Mouse (Mus musculus) yolk sac, embryonic 10.5 days (tissue): ENCODE results near the gene Lmo1.

Experiments used
- DNase-seq: peaks from one replicate; pipeline ENCODE4 v3.0.0-alpha.2; 2017; ENCODE audit warnings: low spot score

Gene Lmo1

DNA sequence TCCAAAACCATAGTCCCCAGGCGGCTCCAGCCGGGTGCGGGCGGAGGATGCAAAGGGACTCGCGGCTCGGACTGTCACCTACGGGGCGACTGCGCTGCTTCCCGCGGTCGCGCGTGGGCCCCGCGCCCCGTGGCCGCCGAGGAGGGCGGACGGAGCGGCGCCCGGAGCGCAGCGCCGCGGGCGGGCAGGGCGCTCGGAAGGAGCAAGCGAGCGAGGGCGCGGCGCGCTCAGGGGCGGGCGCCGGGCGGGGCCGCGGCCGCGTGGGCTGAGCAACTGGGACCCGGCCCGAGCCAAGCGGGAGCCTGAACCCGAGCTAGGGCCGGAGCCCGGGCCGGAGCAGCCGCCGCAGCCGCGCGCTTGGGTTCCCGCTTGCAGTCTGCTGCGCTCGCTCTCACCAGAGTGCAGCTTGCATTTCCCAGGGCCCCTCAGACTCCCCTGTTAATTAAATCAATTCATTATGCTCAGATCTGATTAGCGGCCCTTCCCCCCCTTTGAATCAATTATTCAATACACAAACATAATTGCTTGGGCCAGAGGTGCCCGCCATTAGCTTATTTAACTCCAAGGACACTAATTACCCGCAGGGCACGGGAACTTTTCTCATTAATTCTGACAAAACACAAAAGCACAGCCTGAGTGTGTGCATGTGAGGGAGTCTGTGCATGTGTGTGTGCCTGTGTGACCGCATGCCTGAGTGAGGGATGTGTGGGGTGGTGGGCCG is at the start of gene Lmo1:
Lmo1 (minus strand) TSS at position 259 of the 721 bp plus-strand sequence.
- peak; percentile 9 for DNase-seq

DNA sequence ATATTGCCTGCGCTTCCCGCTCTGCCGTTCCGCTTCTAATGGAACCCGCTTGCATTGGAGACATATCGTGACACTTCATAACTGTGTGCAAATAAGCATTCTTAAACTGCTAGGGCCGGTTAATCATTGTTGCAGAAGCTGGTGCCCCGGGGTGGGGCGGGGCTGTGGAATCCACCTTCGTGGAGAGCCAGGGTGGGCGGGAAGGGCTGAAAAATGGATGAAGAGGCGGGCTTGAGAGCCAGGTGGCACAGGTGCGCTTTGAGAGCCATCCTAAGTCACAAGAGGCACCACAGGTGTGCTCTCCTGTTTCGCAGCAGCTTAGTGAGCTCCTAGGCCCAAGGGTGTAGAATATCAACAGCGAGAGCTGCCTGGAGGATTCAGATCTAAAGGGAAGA is 46.7 kb upstream of the Lmo1 start:
- DNase-seq: no peak

DNA sequence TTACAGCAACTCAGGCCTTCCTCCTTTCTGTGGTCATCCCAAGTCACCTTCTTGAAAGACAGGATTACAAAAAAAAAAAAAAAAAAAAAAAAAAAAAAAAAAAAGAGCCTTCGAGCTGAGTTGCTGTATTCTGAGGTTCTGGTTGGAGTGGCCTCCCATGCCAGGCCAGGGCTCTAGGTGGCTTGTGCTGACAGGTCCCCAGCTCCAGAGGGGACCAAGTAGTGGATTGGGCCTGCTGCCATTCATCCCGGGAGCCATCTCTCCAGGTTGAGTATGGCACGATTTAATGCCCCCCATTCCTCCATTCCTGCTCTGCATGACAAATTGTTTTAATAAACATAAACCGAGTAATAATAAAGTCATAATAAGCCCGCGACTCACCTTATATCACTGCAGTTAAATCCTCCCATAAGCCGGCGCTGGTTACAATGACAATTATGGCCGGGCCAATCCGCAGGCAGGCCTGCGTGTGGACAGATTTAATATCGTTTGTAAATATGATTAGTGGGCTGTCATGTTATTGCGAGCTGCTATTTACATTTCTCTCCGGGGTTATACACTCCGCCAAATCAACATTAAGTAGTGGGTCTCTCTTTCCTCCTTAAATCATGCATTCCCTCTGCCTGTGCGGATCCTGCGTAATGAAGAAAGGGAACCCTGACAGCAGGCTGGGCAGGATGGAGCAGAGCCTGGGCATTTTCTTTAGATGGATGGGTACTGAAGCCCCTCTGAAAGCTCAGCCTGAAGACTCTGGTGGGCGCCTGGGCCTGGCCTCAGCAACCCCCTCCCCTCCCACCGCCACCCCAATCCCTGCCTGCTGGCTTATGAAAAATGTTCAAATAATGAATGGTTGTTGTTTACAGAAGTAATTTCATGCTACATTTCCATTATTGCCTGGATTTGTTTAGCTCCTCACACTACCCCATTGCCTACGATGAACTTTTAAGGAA is 46.0 kb upstream of the Lmo1 start:
- no peak for DNase-seq

DNA sequence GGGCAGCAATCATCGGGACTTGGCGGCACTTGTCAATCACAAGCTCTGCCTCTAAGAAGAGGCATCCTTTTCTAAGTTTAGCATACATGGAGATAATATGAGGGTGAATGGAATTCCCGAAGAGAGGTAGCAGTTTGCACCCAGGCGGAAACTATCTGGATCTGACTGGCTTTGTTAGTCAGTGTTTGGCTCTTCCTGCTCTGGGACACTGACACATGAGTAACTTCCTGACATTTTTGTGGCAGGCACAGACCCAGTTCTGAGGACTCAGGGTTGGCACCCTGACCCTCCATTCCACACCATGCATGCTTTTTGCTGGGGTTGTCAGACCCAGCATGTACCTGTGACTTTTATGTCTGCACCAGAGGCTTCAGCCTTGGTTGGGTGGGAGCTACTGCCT is 45.0 kb upstream of the Lmo1 start:
- no peak for DNase-seq

DNA sequence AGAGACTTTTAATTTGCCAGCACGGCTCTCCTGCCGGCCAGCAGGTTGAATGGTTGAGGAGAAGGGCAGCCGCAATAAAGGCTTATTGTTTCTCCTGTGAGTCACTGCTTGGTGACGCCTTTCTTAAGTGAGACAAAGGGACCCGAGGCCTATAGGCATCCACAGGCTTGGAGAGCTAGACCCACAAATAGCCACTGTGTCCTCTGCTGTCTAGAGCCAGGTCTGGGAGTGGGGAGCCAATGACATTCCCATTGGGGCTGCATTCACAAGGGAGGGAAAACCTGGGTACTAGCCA is 43.9 kb upstream of the Lmo1 start:
- DNase-seq: no peak

DNA sequence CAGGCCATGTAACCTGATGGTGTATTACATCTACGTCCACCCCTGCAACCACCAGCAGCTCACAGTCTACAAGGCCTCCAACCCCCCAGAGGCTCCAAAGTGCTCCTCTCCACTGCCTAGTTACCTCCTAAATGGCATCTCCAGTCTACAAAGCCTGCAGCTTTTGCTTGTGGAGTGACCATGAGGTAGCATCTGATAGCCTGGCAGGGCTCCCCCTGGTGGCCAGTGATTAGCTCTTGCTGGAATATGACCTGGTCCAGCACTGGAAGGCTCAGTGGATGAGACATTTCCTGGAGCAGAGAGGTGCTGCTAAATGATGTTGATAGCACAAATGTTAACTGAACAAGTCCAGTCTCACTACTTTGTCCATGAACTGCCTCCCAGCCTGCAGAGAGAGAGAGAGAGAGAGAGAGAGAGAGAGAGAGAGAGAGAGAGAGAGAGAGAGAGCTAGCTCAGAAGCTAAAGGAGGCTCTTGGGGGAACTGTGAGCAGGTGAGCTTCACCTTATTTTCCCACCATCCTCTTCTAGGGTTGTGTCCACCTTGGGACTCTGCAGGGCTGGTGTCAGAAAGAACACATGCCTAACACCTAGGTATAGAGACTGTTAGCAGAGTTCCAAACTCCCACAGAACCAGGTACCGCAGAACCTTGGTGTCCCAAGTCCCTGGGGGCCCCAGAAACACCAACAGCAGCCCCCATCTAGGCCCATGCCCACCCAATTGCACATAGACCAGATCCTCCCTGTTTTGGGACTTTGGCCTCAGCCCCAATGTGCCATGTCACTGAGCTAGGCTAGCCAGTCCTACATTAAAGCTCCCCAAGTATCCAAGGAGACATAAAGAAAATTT is 43.3 kb upstream of the Lmo1 start:
- DNase-seq: peak; percentile 32

DNA sequence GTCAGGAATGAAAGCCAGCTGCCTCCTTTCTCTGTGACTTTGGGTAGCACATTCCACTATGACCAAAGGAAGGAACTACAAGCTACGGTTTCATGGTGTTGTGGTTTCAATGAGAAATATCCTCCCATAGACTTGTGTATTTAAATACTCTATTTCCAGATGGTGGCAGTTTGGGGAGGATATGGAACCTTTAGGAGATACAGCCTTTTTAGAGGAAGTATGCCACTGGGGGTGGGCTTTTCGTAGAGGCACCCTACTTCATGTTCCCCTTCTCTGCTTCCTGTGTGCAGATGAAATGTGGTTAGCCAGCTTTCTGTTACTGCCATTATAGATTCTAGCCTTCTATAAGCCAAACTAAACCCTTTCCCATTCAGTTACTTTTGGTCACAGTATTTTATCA is 34.8 kb upstream of the Lmo1 start:
- DNase-seq: no peak

DNA sequence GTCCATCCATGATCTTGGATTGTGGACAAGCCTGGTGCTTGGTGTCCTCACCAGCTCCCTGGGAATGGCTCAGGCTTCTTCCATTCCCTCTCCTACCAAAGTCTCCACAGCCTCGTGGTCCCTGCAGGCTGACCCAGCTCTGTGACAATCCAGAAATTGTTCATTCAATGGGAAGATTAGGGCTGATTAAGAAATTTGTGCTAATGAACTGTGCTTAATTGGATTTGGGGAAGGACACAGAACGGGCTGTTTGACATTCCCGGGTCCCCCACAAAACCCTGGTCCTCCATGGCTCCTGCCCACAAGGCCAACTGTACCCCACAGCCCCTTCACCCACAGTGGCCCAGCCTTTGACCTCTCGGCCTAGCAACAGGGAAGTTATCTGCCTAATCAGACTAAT is 32.8 kb upstream of the Lmo1 start:
- DNase-seq: no peak

DNA sequence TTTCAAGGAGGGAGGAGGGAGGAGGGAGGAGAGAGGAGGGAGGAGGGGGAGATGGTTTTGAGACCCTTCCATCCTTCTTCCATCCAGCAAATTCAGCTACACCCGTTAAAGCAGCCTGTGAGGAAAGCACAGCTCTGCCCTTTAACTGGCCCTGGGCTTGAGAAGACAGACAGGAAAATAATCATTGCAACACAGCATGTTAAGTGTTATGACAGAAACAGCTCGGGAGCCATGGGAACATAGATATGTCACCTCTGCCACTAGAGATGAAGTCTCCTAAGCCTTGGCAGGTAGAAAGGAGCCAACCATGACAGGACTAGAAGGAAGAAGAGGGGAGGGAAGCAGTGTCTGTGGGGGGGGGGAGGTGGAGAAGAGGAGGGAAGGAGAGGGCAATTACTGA is 31.4 kb upstream of the Lmo1 start:
- DNase-seq: no peak

DNA sequence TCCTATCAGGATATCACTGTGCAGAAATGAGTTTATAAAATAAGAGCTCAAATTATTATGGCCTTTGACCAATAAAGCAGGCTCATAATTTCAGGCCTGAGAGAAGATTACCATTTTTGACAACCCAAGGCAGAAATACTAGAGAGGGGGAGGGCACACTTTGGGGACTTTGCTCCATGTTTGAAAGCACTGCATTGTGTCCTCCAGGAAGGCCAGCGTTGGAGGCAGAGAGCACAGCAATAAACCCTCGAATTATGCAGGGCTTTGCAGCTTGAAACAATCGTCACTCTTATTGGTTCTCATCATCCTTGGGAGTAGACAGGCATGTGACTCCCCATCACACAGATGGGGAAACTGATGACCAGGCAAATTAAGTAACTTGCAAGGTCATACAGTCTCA is 28.1 kb upstream of the Lmo1 start:
- no peak for DNase-seq

DNA sequence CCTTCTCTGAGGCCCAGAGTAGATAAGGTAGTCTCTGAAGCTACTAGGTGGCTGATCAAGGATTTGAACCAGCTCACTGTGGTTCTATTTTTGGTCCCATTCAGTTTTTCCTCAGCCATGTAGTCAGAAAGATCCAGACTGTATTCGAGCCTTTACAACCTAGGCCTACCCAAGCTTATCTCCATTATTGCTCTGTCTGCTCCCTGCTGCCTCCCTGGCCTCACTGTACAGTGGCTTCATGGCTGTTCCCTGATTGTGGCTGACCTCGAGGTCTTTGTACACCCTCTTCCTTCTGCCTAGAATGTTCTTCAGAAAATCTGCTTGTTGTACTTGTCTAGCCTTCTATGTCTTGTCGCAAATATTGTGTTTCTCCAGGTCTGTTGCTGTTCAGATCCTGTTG is 25.6 kb upstream of the Lmo1 start:
- DNase-seq: no peak

DNA sequence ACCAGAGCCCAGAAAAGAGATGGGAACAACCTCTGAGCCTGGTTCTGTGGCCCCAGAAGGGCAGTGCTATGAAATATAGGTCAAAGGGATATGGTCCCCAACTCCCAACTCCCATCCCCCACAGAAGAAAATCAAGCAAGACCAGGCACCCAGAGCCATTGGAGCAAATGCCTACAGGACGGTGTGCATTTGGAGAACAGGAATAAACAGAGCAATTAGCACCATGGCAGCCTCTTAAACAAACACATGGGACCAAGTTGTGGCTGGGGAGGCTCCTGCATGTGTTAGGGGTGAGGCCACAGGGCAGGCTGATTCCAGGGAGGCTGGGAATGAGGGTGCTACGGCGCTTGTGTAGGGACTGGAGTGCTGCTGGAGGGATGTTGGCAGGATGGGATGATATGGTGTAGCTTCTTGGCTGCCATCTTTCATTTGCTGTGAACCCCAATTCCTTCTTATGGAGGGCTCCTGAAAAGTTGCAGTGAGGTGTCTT is 22.2 kb upstream of the Lmo1 start:
- DNase-seq: no peak

DNA sequence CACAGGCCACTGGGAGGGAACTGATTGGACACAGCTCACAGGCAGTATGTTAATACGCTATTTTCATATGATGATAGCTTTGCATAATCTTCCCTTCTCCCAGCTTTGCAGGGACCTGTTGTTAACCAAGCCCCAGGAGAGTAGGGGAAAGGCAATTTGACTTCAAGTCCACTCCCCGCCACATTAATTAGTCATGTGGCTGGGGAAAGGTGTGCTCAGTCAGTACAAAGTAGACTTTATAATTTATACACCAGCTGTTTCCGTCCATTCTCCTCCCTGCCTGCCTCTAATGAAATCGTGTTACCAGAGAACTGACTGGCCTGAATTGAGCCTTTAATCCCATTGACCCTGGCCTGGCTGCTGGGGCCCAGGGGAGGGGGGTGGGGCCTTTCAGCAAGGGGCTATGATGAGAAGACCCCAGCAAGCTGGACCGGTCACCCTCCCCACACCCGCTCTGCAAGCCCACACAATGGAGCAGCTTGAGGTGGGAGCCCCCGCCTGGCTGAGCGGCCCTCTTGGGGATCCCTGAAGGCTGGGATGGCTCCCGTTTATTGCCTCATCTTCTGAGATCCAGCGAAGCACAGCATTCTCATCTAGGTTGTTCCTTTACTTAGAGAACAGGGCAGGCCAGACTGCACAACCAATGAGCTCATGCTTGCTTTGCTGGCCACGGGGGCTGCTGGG is 21.5 kb upstream of the Lmo1 start:
- DNase-seq: peak; percentile 49

DNA sequence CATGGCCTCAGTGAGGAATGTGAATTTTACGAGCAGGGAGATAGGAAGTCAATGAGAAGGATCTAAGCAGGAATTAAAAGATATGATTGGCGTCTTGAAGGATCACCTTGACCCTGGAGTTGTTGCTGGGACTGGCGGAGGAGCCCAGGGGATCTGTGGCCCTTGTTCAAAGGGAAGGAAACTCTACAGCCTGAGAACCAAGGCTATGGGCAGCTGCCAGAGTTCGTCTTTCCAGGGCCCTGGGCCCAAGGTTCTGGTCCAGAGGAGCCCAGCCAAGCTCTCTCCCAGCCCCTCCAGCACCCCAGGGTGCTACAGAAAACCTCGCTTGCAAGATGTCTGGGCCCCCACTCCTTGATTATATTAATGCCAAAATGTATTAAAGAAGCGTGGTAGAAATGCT is 21.0 kb upstream of the Lmo1 start:
- DNase-seq: no peak

DNA sequence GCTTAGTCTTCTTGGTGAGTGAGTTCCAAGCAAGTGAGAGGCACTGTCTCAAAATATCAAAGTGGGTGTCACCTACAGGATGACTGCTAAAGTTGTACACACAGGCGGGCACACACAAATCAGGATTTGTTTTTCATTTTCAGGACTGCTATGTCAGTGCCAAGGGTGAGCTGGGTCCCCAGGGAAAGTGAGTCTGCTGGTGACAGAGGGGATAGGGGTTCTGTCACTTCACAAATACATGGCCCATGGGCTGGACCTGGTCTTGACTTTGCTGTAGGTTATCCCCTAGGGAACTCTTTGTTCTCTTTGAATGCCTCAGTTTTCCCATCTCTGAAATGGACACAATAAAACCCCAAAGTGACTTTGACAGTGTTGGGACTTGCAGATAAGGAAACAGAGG is 19.8 kb upstream of the Lmo1 start:
- no peak for DNase-seq

DNA sequence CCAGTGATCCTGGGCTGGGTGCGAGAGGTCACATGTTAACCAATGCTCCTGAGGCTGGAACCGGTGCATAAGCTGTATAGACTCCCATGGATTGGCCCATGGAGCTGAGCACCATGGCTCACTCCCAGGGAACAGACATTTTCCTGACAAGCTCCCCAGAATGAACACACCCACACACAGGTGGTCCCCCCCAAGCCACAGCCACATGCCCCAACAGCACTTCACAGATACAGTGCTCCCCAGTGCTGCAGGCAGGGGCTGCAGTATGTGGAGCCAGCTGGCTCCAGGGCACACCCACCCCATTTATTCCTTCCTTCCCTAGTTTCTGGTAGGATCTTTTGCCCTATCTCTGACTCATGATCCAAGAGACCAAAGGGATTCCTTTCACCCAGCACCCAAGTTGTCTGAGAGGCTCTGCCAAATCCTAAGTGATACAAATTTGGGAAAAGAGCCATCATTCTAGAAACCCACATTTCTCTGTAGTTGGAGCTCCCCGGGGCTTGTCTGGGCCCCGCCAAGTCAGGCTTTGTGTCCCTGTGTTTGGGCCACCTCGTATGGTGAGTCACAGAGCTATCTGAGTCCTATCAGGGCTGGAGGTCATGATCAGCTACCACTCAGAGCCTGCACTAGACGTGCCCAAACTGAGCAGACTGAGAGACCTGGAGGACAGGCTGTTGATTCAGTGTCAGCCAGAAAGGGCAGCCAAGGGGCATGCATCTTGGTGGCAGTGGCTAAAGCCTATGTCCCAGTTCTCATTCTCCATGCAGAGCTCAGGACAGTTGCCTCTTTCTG is 12.4 kb upstream of the Lmo1 start:
- no peak for DNase-seq

DNA sequence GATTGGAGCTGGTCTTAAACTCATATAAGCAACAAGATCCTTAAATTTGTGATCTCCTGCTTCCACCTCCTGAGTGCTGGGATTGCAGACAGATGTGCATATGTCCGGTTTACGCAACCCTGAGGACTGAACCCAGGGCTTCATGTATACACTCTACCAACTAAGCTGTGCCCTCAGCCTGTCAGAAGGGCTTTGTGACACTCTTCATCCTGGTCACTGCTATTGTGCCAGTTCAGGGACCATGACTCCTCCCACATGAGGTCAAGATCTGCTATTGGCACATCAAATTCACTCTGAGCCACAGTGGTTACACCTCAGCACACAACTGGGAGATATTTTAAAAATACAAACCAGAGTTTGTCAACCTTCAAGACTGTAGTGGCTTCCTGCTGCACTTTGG is 11.0 kb upstream of the Lmo1 start:
- no peak for DNase-seq

DNA sequence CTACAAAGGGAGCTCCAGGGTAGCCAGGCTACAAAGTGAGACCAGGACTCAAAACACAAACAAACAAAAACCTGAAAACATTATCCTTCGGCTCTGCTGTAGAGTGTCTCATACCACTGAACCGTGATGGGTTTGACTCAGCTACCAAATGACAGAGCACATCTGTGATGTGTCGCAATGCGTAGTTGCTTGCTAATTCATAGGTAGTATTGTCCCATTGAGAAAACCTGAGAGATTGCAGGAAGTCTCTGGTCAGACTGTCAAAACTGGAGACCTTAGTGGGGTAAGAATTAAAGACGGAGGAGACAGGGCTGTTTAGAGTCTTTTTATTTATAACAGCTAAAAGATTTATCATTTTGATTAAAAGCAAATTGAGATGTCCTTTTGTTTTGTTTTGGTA is 10.6 kb upstream of the Lmo1 start:
- no peak for DNase-seq

DNA sequence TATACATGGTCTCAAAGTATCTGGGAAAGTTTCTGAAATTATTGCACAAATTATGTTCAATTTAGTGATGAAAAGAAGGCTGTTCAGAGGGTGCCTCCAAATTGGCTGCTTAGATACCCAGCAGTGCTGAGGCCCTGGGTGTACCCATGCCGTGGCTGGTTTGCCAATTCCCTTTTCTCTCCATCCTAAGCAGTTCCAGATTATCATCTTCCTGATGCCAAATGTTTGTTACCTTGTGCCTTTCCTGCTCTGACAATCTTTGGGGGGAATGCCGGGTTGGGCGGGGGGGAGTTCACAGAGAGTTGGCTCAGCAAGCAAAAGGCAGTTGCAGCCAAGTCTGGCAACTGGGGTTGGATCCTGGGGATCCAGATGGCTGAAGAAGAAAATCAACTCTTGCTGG is 1.7 kb upstream of the Lmo1 start:
- DNase-seq: no peak

DNA sequence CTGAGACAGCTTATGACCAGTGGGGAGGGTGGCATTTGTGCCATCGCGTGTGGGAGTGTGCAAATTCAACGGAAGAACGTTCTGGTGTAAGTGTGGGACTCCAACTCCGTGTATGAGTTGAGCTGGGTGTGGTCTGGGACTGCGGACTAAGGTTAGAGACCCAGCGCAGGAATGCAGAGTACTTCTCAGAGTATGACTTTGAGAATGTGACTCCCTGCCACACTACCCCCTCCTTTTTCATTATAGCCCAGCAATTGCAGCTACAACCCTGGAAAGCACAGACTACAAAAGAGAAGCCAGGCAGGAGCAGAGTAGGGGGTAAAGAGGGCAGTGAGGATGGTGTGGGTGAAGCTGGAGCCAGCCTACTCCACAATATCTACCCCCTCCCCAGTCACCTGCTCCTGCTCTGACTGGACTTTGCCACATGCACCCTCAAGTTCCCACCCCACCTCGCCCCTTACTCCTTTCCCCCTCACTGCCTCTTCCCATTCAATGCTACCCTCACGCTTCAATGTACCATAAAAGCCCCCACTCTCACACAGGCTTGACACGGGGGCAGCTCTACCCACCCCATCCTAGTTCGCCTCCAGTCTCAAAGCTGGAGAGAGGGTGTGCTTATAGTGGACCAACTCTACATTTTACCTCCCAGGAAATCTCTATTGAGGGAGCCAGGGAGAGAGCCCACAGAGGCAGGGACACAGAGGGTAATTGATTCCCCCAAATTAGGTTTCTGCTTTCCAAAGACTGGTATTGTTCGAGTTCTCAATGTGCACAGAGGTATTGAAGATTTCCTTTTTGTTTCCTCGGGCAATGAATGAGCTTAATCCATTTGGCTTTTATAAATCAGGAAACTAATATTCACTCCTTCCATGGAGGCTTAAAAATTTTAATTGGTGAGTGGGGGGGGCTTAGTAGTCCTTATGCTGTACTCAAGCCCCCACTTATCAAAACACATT is 941 bp upstream of the Lmo1 start:
- DNase-seq: no peak
